Mouse (Mus musculus) embryonic facial prominence, embryonic 12.5 days (tissue): ENCODE data around the gene Rnd1. TPM values are rescaled to one million over a fixed set of nuclear protein-coding genes. Genes with fewer than 3 reads are reported as not detected.

ENCODE experiments used
- ATAC-seq: fragments of 200-750 bp; cut with Nextera tagmentation; 2 replicates; pipeline ENCODE4 v1.8.0; 2017; ENCODE audit not compliant: insufficient number of reproducible peaks, insufficient read depth, low FRiP score, low TSS enrichment
- H3K27ac ChIP-seq: fragments of 300-500 bp; sonication (generic); 2 replicates; pipeline ENCODE4 v1.5.1; 2016; ENCODE audit warnings: mild to moderate bottlenecking
- H3K27me3 ChIP-seq: fragments of 300-500 bp; sonication (generic); 2 replicates; pipeline ENCODE4 v1.6.1; 2016; ENCODE audit warnings: mild to moderate bottlenecking, moderate library complexity
- H3K36me3 ChIP-seq: fragments of 300-500 bp; sonication (generic); 2 replicates; pipeline ENCODE4 v1.6.1; 2016; ENCODE audit warnings: mild to moderate bottlenecking
- H3K4me1 ChIP-seq: fragments of 300-500 bp; sonication (generic); 2 replicates; pipeline ENCODE4 v1.6.1; 2016
- H3K4me2 ChIP-seq: fragments of 300-500 bp; sonication (generic); replicated peaks from 2 replicates; pipeline ENCODE4 v1.6.1; 2016; ENCODE audit warnings: mild to moderate bottlenecking, moderate library complexity
- H3K4me3 ChIP-seq: fragments of 300-500 bp; sonication (generic); 2 replicates; pipeline ENCODE4 v1.5.1; 2016; ENCODE audit warnings: mild to moderate bottlenecking
- H3K9ac ChIP-seq: fragments of 300-500 bp; sonication (generic); 2 replicates; pipeline ENCODE4 v1.6.1; 2016; ENCODE audit warnings: mild to moderate bottlenecking, moderate library complexity
- H3K9me3 ChIP-seq: fragments of 300-500 bp; sonication (generic); 2 replicates; pipeline ENCODE4 v1.6.1; 2016; ENCODE audit warnings: mild to moderate bottlenecking, moderate library complexity
- WGBS: fragments of 180-500 bp; shearing (Covaris S2); methylation state at CpG from one replicate; pipeline ENCODE4 v1.1.7; 2016; 5-methylcytosine and 5-hydroxymethylcytosine counted together
- polyA plus RNA-seq: library from polyadenylated mRNA; unstranded; fragments of >200 nt; fragmentation: Nextera tagmentation; extraction: Ambion mirVana; gene quantifications from 2 replicates; pipeline ENCODE4 v1.2.1, GENCODE M21; 2016

Rnd1 gene
- polyA plus RNA-seq, 1 experiment from 2014 or later = 0.91 TPM

- Histone ChIP-seq H3K4me1 (peaks cover 25% of the 10 kb centered on the region), H3K4me3 (no peak overlapping the region), H3K4me2 (no peak overlapping the region), H3K36me3 (no peaks in the 10 kb centered on the region), H3K9ac (no peak overlapping the region), H3K9me3 (no peaks in the 10 kb centered on the region), H3K27ac (no peak overlapping the region), H3K27me3 (peaks cover 21% of the 10 kb centered on the region; the same call in 1 of the 2 replicates)
- 20% methylated on average over 8 of the region's 8 CpGs for WGBS
- no peak for ATAC-seq
Measured at GRCm38 (mm10) chr15:98626078-98626477, 51.2 kb downstream of the Rnd1 start.

GRCm38 (mm10) chr15:98623361-98623821 lies 53.9 kb downstream of the Rnd1 start:
- H3K27ac ChIP-seq = no peak overlapping the region
- H3K9me3 ChIP-seq = no peaks in the 10 kb centered on the region
- H3K27me3 ChIP-seq = 0 out of 2 replicates have a peak, but pooled peaks cover 4% of the 10 kb centered on the region
- peaks cover 5% of the 10 kb centered on the region; the same call in 1 of the 2 replicates for H3K4me1 ChIP-seq
- H3K4me3 ChIP-seq = no peak overlapping the region
- no peak overlapping the region for H3K4me2 ChIP-seq
- ATAC-seq = no peak
- 63% methylated on average over 5 of the region's 5 CpGs for WGBS
- H3K36me3 ChIP-seq = no peaks in the 10 kb centered on the region
- H3K9ac ChIP-seq = no peak overlapping the region

GRCm38 (mm10) chr15:98622721-98623120 lies 54.5 kb downstream of the Rnd1 start:
- Histone ChIP-seq H3K4me1 (peaks cover 5% of the 10 kb centered on the region; the same call in 1 of the 2 replicates), H3K27me3 (no peaks in the 10 kb centered on the region), H3K9ac (no peak overlapping the region), H3K36me3 (no peaks in the 10 kb centered on the region), H3K4me3 (no peak overlapping the region), H3K9me3 (no peaks in the 10 kb centered on the region), H3K4me2 (no peak overlapping the region), H3K27ac (no peak overlapping the region)
- no peak for ATAC-seq
- 19% methylated on average over 6 of the region's 6 CpGs for WGBS

- no peak for ATAC-seq
- Histone ChIP-seq H3K4me2 (no peak overlapping the region), H3K4me1 (peaks cover 5% of the 10 kb centered on the region; the same call in 1 of the 2 replicates), H3K36me3 (no peaks in the 10 kb centered on the region), H3K4me3 (no peak overlapping the region), H3K27me3 (no peaks in the 10 kb centered on the region), H3K27ac (no peak overlapping the region), H3K9me3 (no peaks in the 10 kb centered on the region), H3K9ac (no peak overlapping the region)
- WGBS = 9% methylated on average over 7 of the region's 7 CpGs
Measured at GRCm38 (mm10) chr15:98622199-98622598, 55.1 kb downstream of the Rnd1 start.

GRCm38 (mm10) chr15:98617176-98617537 lies 60.1 kb downstream of the Rnd1 start:
- Histone ChIP-seq H3K4me3 (no peak overlapping the region), H3K9ac (no peak overlapping the region)
- WGBS = under 1% methylated on average over 12 of the region's 12 CpGs

GRCm38 (mm10) chr15:98616362-98617175 lies 60.7 kb downstream of the Rnd1 start:
- WGBS = 29% methylated on average over 20 of the region's 20 CpGs
- no peaks in the 10 kb centered on the region for H3K9me3 ChIP-seq
- H3K4me3 ChIP-seq = no peak overlapping the region
- ATAC-seq = no peak
- no peaks in the 10 kb centered on the region for H3K36me3 ChIP-seq
- no peak overlapping the region for H3K9ac ChIP-seq
- H3K27ac ChIP-seq = no peak overlapping the region
- peak overlapping the region; percentile 26 for H3K4me2 ChIP-seq
- peaks cover 12% of the 10 kb centered on the region; the same call in 1 of the 2 replicates for H3K4me1 ChIP-seq
- peaks cover 4% of the 10 kb centered on the region; the same call in 1 of the 2 replicates for H3K27me3 ChIP-seq

More at GRCm38 (mm10) chr15:98617176-98617537, 60.1 kb downstream of the Rnd1 start:
- peaks cover 4% of the 10 kb centered on the region; the same call in 1 of the 2 replicates for H3K27me3 ChIP-seq
- ATAC-seq = no peak
- peaks cover 12% of the 10 kb centered on the region; the same call in 1 of the 2 replicates for H3K4me1 ChIP-seq
- no peaks in the 10 kb centered on the region for H3K9me3 ChIP-seq
- H3K36me3 ChIP-seq = no peaks in the 10 kb centered on the region
- H3K27ac ChIP-seq = no peak overlapping the region
- peak overlapping the region; percentile 26 for H3K4me2 ChIP-seq

- H3K36me3 ChIP-seq = no peaks in the 10 kb centered on the region
- H3K27me3 ChIP-seq = peaks cover 4% of the 10 kb centered on the region; the same call in 1 of the 2 replicates
- H3K27ac ChIP-seq = no peak overlapping the region
- no peak overlapping the region for H3K4me2 ChIP-seq
- no peaks in the 10 kb centered on the region for H3K9me3 ChIP-seq
- ATAC-seq = no peak
- peaks cover 12% of the 10 kb centered on the region; the same call in 1 of the 2 replicates for H3K4me1 ChIP-seq
- 65% methylated on average over 6 of the region's 6 CpGs for WGBS
- H3K4me3 ChIP-seq = no peak overlapping the region
- H3K9ac ChIP-seq = no peak overlapping the region
Measured at GRCm38 (mm10) chr15:98615751-98616150, 61.5 kb downstream of the Rnd1 start.

- whole genome bisulfite sequencing = 45% methylated on average over 6 of the region's 6 CpGs
- H3K27me3 ChIP-seq = peaks cover 4% of the 10 kb centered on the region; the same call in 1 of the 2 replicates
- no peak for ATAC-seq
- no peak overlapping the region for H3K4me2 ChIP-seq
- H3K36me3 ChIP-seq = no peaks in the 10 kb centered on the region
- peak overlapping the region; percentile 36; the same call in 1 of the 2 replicates for H3K27ac ChIP-seq
- H3K4me1 ChIP-seq = peaks cover 12% of the 10 kb centered on the region; the same call in 1 of the 2 replicates
- no peak overlapping the region for H3K9ac ChIP-seq
- no peak overlapping the region for H3K4me3 ChIP-seq
- no peaks in the 10 kb centered on the region for H3K9me3 ChIP-seq
Measured at GRCm38 (mm10) chr15:98614971-98615370, 62.3 kb downstream of the Rnd1 start.

- peak overlapping the region; percentile 36; the same call in 1 of the 2 replicates for H3K27ac ChIP-seq
- H3K9me3 ChIP-seq = no peaks in the 10 kb centered on the region
- H3K36me3 ChIP-seq = no peaks in the 10 kb centered on the region
- peaks cover 12% of the 10 kb centered on the region; the same call in 1 of the 2 replicates for H3K4me1 ChIP-seq
- no peak overlapping the region for H3K9ac ChIP-seq
- ATAC-seq = no peak; the same call in 1 of the 2 replicates
- no peak overlapping the region for H3K4me2 ChIP-seq
- peaks cover 4% of the 10 kb centered on the region; the same call in 1 of the 2 replicates for H3K27me3 ChIP-seq
- no peak overlapping the region for H3K4me3 ChIP-seq
- 45% methylated on average over 9 of the region's 9 CpGs for WGBS
Measured at GRCm38 (mm10) chr15:98614551-98614950, 62.7 kb downstream of the Rnd1 start.

Other genes with a start within 250 kb of the Rnd1 start
- gene Olfr282, start 246.2 kb downstream of the Rnd1 start, polyA plus RNA-seq = not detected in 2 replicates
- gene Olfr281, start 224.9 kb downstream of the Rnd1 start, polyA plus RNA-seq = 0.05 TPM in 1 of 2 replicates, not detected in the other
- not detected in 2 replicates for gene OR5BS1P, start 207.6 kb downstream of the Rnd1 start, polyA plus RNA-seq
- not detected in 2 replicates for gene Lalba, start 194.7 kb downstream of the Rnd1 start, polyA plus RNA-seq
- 0.12 TPM in 1 of 2 replicates, not detected in the other for gene Olfr279, start 185.1 kb downstream of the Rnd1 start, polyA plus RNA-seq
- gene Kansl2, start 143.2 kb downstream of the Rnd1 start, polyA plus RNA-seq = 175 and 177 TPM in 2 replicates
- gene Ccnt1, start 106.5 kb downstream of the Rnd1 start, polyA plus RNA-seq = 58.0 and 58.9 TPM in 2 replicates
- not detected in 2 replicates for gene 4930415O20Rik, start 106.5 kb downstream of the Rnd1 start, polyA plus RNA-seq
- gene Adcy6, start 67.4 kb downstream of the Rnd1 start, polyA plus RNA-seq = 18.7 and 22.2 TPM in 2 replicates
- gene Cacnb3, start 46.6 kb downstream of the Rnd1 start, polyA plus RNA-seq = 64.5 and 72.8 TPM in 2 replicates
- gene Ddx23, start 14.6 kb downstream of the Rnd1 start, polyA plus RNA-seq = 28.8 and 29.8 TPM in 2 replicates
- 1.1 and 1.2 TPM in 2 replicates for gene Ccdc65, start 30.7 kb upstream of the Rnd1 start, polyA plus RNA-seq
- 25.1 and 26.3 TPM in 2 replicates for gene Fkbp11, start 50.7 kb upstream of the Rnd1 start, polyA plus RNA-seq
- 51.2 and 52.1 TPM in 2 replicates for gene Arf3, start 85.8 kb upstream of the Rnd1 start, polyA plus RNA-seq
- gene Wnt10b, start 100.7 kb upstream of the Rnd1 start, polyA plus RNA-seq = 1.5 and 1.7 TPM in 2 replicates
- gene Wnt1, start 112.4 kb upstream of the Rnd1 start, polyA plus RNA-seq = 0.13 and 0.38 TPM in 2 replicates
- 0.04 TPM in 1 of 2 replicates, not detected in the other for gene Ddn, start 132.0 kb upstream of the Rnd1 start, polyA plus RNA-seq
- gene Prkag1, start 154.1 kb upstream of the Rnd1 start, polyA plus RNA-seq = 85.9 and 87.1 TPM in 2 replicates
- 12.9 and 14.2 TPM in 2 replicates for gene Kmt2d, start 193.7 kb upstream of the Rnd1 start, polyA plus RNA-seq
- gene Rhebl1, start 217.1 kb upstream of the Rnd1 start, polyA plus RNA-seq = 19.3 and 20.7 TPM in 2 replicates
- 0.67 and 1.2 TPM in 2 replicates for gene Dhh, start 221.1 kb upstream of the Rnd1 start, polyA plus RNA-seq
- gene Lmbr1l, start 240.8 kb upstream of the Rnd1 start, polyA plus RNA-seq = 21.5 and 26.4 TPM in 2 replicates